Mouse (Mus musculus) right cerebral cortex, adult 2 months (tissue): ENCODE measurements around the gene Bcl2l15.
A peak's percentile ranks its signal among the peaks of the same experiment; 100 is the strongest.
"Not testable (repeated sequence)": the region's sequence is repeated elsewhere in the genome, so short reads cannot be mapped to it uniquely, and the experiment has no call there.

ENCODE experiments used
- DNase-seq, 2 experiments: peaks; one replicate each; pipeline ENCODE4 v3.0.0; 2021 to 2022; ENCODE audit warnings: low spot score in 2 of 2

Gene Bcl2l15

GRCm38 (mm10) chr3:103832426-103832825 is at the start of gene Bcl2l15:
Bcl2l15 (plus strand) TSS chr3:103832601.
- no peak for DNase-seq

GRCm38 (mm10) chr3:103782844-103783609 is 49.4 kb upstream of the Bcl2l15 start:
- no peak for DNase-seq

- no peak for DNase-seq
Observed at GRCm38 (mm10) chr3:103787225-103787624, 45.2 kb upstream of the Bcl2l15 start.

- no peak for DNase-seq
Observed at GRCm38 (mm10) chr3:103789096-103789495, 43.3 kb upstream of the Bcl2l15 start.

GRCm38 (mm10) chr3:103789891-103790345 is 42.5 kb upstream of the Bcl2l15 start:
- peak; percentile 39 to 66 for DNase-seq

- DNase-seq, result peak; percentile 16 to 57
Observed at GRCm38 (mm10) chr3:103790346-103791145, 41.9 kb upstream of the Bcl2l15 start.

- peak; percentile 94 to 95 for DNase-seq
Observed at GRCm38 (mm10) chr3:103791230-103792110, 40.9 kb upstream of the Bcl2l15 start, which contains the start of gene Hipk1. Hipk1 (minus strand) TSS chr3:103791563.

- not testable (repeated sequence) for DNase-seq
Observed at GRCm38 (mm10) chr3:103792111-103792406, 40.3 kb upstream of the Bcl2l15 start.

GRCm38 (mm10) chr3:103792566-103792965 is 39.8 kb upstream of the Bcl2l15 start:
- no peak for DNase-seq

GRCm38 (mm10) chr3:103796389-103796788 is 36.0 kb upstream of the Bcl2l15 start:
- DNase-seq, result no peak

GRCm38 (mm10) chr3:103799507-103799906 is 32.9 kb upstream of the Bcl2l15 start:
- no peak for DNase-seq

GRCm38 (mm10) chr3:103801631-103802531 is 30.5 kb upstream of the Bcl2l15 start:
- peak; percentile 21 to 40 for DNase-seq

GRCm38 (mm10) chr3:103802861-103803260 is 29.5 kb upstream of the Bcl2l15 start:
- DNase-seq, result no peak

- no peak for DNase-seq
Observed at GRCm38 (mm10) chr3:103805671-103806070, 26.7 kb upstream of the Bcl2l15 start.

- DNase-seq, result peak; percentile 86 to 87
Observed at GRCm38 (mm10) chr3:103808891-103809798, 23.3 kb upstream of the Bcl2l15 start, which contains the start of the genes Dclre1b, Ap4b1 and Gm43064. Dclre1b (minus strand) TSS chr3:103809444. Ap4b1 (plus strand) TSS chr3:103809520. Gm43064 (plus strand) TSS chr3:103809573.

GRCm38 (mm10) chr3:103809799-103810150 is 22.6 kb upstream of the Bcl2l15 start:
- DNase-seq, result no peak

- DNase-seq, result no peak
Observed at GRCm38 (mm10) chr3:103810967-103811366, 21.4 kb upstream of the Bcl2l15 start.

- no peak for DNase-seq
Observed at GRCm38 (mm10) chr3:103827548-103827947, 4.9 kb upstream of the Bcl2l15 start.

GRCm38 (mm10) chr3:103829036-103829435 is 3.4 kb upstream of the Bcl2l15 start:
- no peak for DNase-seq

GRCm38 (mm10) chr3:103830681-103831080 is 1.7 kb upstream of the Bcl2l15 start:
- not testable (repeated sequence) for DNase-seq
